Mouse (Mus musculus) E14TG2a.4 (cell line): ENCODE data around the gene Cavin4.

Source experiments
- CTCF ChIP-seq: conservative IDR thresholded peaks from 2 replicates; pipeline ENCODE4 v1.5.1; 2014; ENCODE audit warnings: low read length
- POU5F1 ChIP-seq: IDR thresholded peaks from 2 replicates; pipeline ENCODE4 v1.6.1; 2014; ENCODE audit warnings: low read length, borderline replicate concordance

DNA sequence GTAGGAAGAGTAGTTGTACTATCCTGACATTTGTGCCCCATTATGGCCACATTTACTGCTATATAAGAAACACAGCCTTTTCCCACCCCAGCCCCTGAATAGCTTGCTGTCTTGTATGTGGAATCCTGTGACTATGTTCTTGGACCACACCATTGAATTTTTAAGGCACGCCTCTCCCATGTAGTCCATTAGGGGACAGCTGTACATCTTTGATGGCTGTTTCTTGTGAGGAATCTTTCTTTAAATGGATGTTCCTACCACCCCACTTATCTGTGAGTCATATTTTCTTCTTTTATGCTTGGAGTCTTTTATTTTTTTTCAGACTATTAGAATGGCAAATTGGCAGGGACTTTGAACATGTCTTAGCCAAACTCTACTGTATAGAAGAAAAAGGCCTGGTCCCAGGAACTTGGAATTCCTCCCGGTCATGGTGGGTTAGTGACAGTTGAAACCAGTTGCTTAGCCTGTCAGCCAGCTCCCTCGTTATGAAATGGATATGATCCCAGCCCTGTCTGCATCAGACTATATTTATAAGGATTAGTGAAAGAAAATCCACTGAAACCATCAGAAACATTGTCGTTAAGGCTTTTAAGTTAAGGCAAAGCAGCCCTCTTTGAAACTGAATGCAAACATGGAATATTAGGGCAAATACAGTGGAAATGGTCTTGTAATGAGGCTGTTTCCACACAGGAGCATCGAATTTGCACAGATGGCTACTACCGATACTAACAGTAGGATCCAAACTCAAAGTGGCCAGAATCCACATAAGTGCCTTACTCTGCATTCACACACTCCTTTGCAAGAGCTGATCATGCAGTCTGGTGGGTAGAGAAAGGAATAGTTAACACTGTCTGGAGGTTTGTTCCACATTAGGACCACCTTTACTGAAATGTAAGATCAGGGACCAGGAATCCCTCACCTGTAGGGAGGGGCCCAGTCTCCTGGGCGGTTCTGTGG is 2.4 kb upstream of the Cavin4 start:
- no peak for TF ChIP-seq CTCF
- no peak for TF ChIP-seq POU5F1
